Mouse (Mus musculus) embryonic facial prominence, embryonic 15.5 days (tissue): ENCODE results near the gene Gm9821. TPM values are rescaled to one million over a fixed set of nuclear protein-coding genes. Genes with fewer than 3 reads are reported as not detected.

Source experiments
- ATAC-seq: fragments of 200-750 bp; cut with Nextera tagmentation; 2 replicates; pipeline ENCODE4 v1.8.0; 2017; ENCODE audit warnings: low read depth, moderate TSS enrichment; ENCODE audit not compliant: insufficient number of reproducible peaks, low FRiP score, low TSS enrichment
- H3K27ac ChIP-seq: fragments of 300-500 bp; sonication (generic); replicated peaks from 2 replicates; pipeline ENCODE4 v1.5.1; 2015; ENCODE audit warnings: mild to moderate bottlenecking, inconsistent platforms
- H3K27me3 ChIP-seq: fragments of 300-500 bp; sonication (generic); 2 replicates; pipeline ENCODE4 v1.6.1; 2015; ENCODE audit warnings: inconsistent platforms
- H3K36me3 ChIP-seq: fragments of 300-500 bp; sonication (generic); 2 replicates; pipeline ENCODE4 v1.6.1; 2015; ENCODE audit warnings: mild to moderate bottlenecking, inconsistent platforms
- H3K4me1 ChIP-seq: fragments of 300-500 bp; sonication (generic); 2 replicates; pipeline ENCODE4 v1.6.1; 2015; ENCODE audit warnings: inconsistent platforms
- H3K4me2 ChIP-seq: fragments of 300-500 bp; sonication (generic); replicated peaks from 2 replicates; pipeline ENCODE4 v1.6.1; 2015; ENCODE audit warnings: mild to moderate bottlenecking, inconsistent platforms
- H3K4me3 ChIP-seq: fragments of 300-500 bp; sonication (generic); replicated peaks from 2 replicates; pipeline ENCODE4 v1.5.1; 2015; ENCODE audit warnings: mild to moderate bottlenecking, inconsistent platforms
- H3K9ac ChIP-seq: fragments of 300-500 bp; sonication (generic); 2 replicates; pipeline ENCODE4 v1.6.1; 2015; ENCODE audit warnings: inconsistent platforms
- H3K9me3 ChIP-seq: fragments of 300-500 bp; sonication (generic); replicated peaks from 2 replicates; pipeline ENCODE4 v1.6.1; 2016; ENCODE audit warnings: inconsistent platforms
- WGBS: fragments of 180-500 bp; shearing (Covaris S2); methylation state at CpG from one replicate; pipeline ENCODE4 v1.1.7; 2015; 5-methylcytosine and 5-hydroxymethylcytosine counted together
- polyA plus RNA-seq: library from polyadenylated mRNA; unstranded; fragments of >200 nt; fragmentation: Nextera tagmentation; extraction: Ambion mirVana; gene quantifications from 2 replicates; pipeline ENCODE4 v1.2.1, GENCODE M21; 2015

The Gm9821 gene
- polyA plus RNA-seq, 1 experiment from 2014 or later: 0.79 TPM

GRCm38 (mm10) chr2:91975581-91976541 lies 30.4 kb downstream of the Gm9821 start, which contains the start of gene Dgkz:
TSS of gene Dgkz (minus strand) at chr2:91975864.
- no peaks in the 10 kb centered on the region for H3K9me3 ChIP-seq
- H3K4me1 ChIP-seq: peaks cover 40% of the 10 kb centered on the region
- peaks cover 37% of the 10 kb centered on the region for H3K27me3 ChIP-seq
- no peak within 1 kb of the TSS for H3K27ac ChIP-seq
- peak within 1 kb of the TSS; percentile 71 for H3K4me2 ChIP-seq
- no peak within 1 kb of the TSS for H3K9ac ChIP-seq
- H3K4me3 ChIP-seq: peak within 1 kb of the TSS; percentile 42
- WGBS: 1% methylated on average over 79 of the region's 79 CpGs
- no peak; the same call in 1 of the 2 replicates for ATAC-seq
- no peaks in the 10 kb centered on the region for H3K36me3 ChIP-seq

GRCm38 (mm10) chr2:91977960-91978359 lies 32.5 kb downstream of the Gm9821 start:
- Histone ChIP-seq H3K4me3 (no peak overlapping the region), H3K4me2 (no peak overlapping the region), H3K4me1 (peaks cover 24% of the 10 kb centered on the region), H3K36me3 (peaks cover 5% of the 10 kb centered on the region; the same call in 1 of the 2 replicates), H3K27ac (peak overlapping the region; percentile 30; the same call in 1 of the 2 replicates), H3K27me3 (peaks cover 37% of the 10 kb centered on the region), H3K9ac (no peak overlapping the region), H3K9me3 (no peaks in the 10 kb centered on the region)
- 73% methylated on average over 4 of the region's 4 CpGs for WGBS
- no peak for ATAC-seq

GRCm38 (mm10) chr2:91978547-91978946 lies 33.0 kb downstream of the Gm9821 start:
- WGBS: 20% methylated on average over 2 of the region's 2 CpGs
- H3K27ac ChIP-seq: peak overlapping the region; percentile 30; the same call in 1 of the 2 replicates
- no peak overlapping the region for H3K4me2 ChIP-seq
- peaks cover 8% of the 10 kb centered on the region; the same call in 1 of the 2 replicates for H3K36me3 ChIP-seq
- no peak overlapping the region for H3K4me3 ChIP-seq
- no peak overlapping the region for H3K9ac ChIP-seq
- peaks cover 37% of the 10 kb centered on the region for H3K27me3 ChIP-seq
- no peaks in the 10 kb centered on the region for H3K9me3 ChIP-seq
- peaks cover 24% of the 10 kb centered on the region for H3K4me1 ChIP-seq
- peak; percentile 18; the same call in 1 of the 2 replicates for ATAC-seq

DNA sequence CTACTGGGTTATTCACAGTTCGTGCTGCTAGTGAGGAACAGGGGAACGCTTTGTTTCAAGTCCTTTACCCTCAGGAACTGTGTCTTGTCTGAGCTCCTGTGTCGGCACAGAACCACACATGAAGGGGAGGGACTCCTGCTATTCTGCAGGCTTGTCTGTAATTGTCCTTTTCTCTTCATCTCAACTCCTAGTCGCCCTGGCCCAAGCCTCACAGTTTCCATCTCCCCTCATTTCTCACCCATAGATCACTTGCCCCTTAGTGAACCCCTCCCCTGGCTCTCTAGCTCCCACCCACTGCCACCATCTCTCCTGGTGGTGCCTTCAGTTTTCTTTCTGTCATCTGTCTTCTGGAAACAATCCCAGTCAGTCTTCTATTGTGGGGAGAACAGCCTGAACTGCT lies 34.7 kb downstream of the Gm9821 start:
- WGBS: 14% methylated on average over 4 of the region's 4 CpGs

DNA sequence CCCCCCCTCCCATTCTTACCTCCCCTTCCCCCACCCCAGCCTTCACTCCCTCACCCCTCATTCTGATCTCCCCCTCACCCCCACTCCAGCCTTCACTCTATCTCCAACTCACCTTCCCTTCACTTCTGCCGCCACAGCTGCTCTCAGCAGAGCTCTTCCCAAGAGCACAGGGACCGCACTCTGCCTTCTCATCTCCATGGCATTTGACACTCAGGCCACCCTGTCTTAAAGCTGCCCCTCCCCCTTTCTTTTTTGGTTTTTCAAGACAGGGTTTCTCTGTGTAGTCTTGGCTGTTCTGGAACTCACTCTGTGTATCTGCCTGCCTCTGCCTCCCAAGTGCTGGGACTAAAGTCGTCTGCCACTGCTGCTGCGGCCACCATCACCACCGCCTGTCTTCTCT lies 35.3 kb downstream of the Gm9821 start:
- Histone ChIP-seq H3K9me3 (no peaks in the 10 kb centered on the region), H3K27ac (no peak overlapping the region), H3K36me3 (peaks cover 13% of the 10 kb centered on the region; the same call in 1 of the 2 replicates), H3K4me2 (no peak overlapping the region), H3K4me3 (no peak overlapping the region), H3K4me1 (peaks cover 32% of the 10 kb centered on the region), H3K9ac (no peak overlapping the region), H3K27me3 (peaks cover 17% of the 10 kb centered on the region)
- ATAC-seq: no peak
- 45% methylated on average over 5 of the region's 5 CpGs for WGBS

More for the DNA sequence above, 34.7 kb downstream of the Gm9821 start:
- no peaks in the 10 kb centered on the region for H3K9me3 ChIP-seq
- H3K36me3 ChIP-seq: peaks cover 10% of the 10 kb centered on the region; the same call in 1 of the 2 replicates
- H3K27me3 ChIP-seq: peaks cover 23% of the 10 kb centered on the region
- no peak overlapping the region for H3K9ac ChIP-seq
- ATAC-seq: no peak
- no peak overlapping the region for H3K4me2 ChIP-seq
- peaks cover 36% of the 10 kb centered on the region for H3K4me1 ChIP-seq
- H3K4me3 ChIP-seq: no peak overlapping the region
- H3K27ac ChIP-seq: no peak overlapping the region

- H3K4me3 ChIP-seq: no peak overlapping the region
- no peaks in the 10 kb centered on the region for H3K9me3 ChIP-seq
- 7% methylated on average over 9 of the region's 13 CpGs for WGBS
- no peak overlapping the region for H3K9ac ChIP-seq
- ATAC-seq: peak; percentile 69
- peaks cover 18% of the 10 kb centered on the region for H3K4me1 ChIP-seq
- H3K36me3 ChIP-seq: peaks cover 27% of the 10 kb centered on the region; the same call in 1 of the 2 replicates
- H3K27ac ChIP-seq: peak overlapping the region; percentile 52
- peaks cover 5% of the 10 kb centered on the region; the same call in 1 of the 2 replicates for H3K27me3 ChIP-seq
- H3K4me2 ChIP-seq: peak overlapping the region; percentile 33
Measured at GRCm38 (mm10) chr2:91984439-91984838, 38.9 kb downstream of the Gm9821 start.

- WGBS: 36% methylated on average over 9 of the region's 9 CpGs
- H3K9me3 ChIP-seq: no peaks in the 10 kb centered on the region
- H3K9ac ChIP-seq: no peak overlapping the region
- no peak overlapping the region for H3K4me3 ChIP-seq
- H3K4me2 ChIP-seq: no peak overlapping the region
- ATAC-seq: peak; percentile 3; the same call in 1 of the 2 replicates
- peaks cover 18% of the 10 kb centered on the region for H3K4me1 ChIP-seq
- H3K27me3 ChIP-seq: peaks cover 5% of the 10 kb centered on the region; the same call in 1 of the 2 replicates
- peaks cover 33% of the 10 kb centered on the region for H3K36me3 ChIP-seq
- peak overlapping the region; percentile 58 for H3K27ac ChIP-seq
Measured at GRCm38 (mm10) chr2:91984906-91985525, 39.5 kb downstream of the Gm9821 start.

GRCm38 (mm10) chr2:91986071-91986470 lies 40.6 kb downstream of the Gm9821 start:
- Histone ChIP-seq H3K36me3 (peaks cover 43% of the 10 kb centered on the region), H3K4me2 (no peak overlapping the region), H3K9me3 (no peaks in the 10 kb centered on the region), H3K27ac (no peak overlapping the region), H3K9ac (no peak overlapping the region), H3K27me3 (peaks cover 5% of the 10 kb centered on the region; the same call in 1 of the 2 replicates), H3K4me3 (no peak overlapping the region), H3K4me1 (peaks cover 14% of the 10 kb centered on the region)
- WGBS: 12% methylated on average over 5 of the region's 5 CpGs
- no peak for ATAC-seq

- Histone ChIP-seq H3K4me2 (no peak overlapping the region), H3K9ac (no peak overlapping the region), H3K27me3 (peaks cover 5% of the 10 kb centered on the region; the same call in 1 of the 2 replicates), H3K4me3 (no peak overlapping the region), H3K9me3 (no peaks in the 10 kb centered on the region), H3K4me1 (peaks cover 14% of the 10 kb centered on the region), H3K27ac (no peak overlapping the region), H3K36me3 (peaks cover 54% of the 10 kb centered on the region)
- WGBS: 2% methylated on average over 3 of the region's 3 CpGs
- ATAC-seq: no peak
Measured at GRCm38 (mm10) chr2:91987542-91987941, 42.0 kb downstream of the Gm9821 start.

DNA sequence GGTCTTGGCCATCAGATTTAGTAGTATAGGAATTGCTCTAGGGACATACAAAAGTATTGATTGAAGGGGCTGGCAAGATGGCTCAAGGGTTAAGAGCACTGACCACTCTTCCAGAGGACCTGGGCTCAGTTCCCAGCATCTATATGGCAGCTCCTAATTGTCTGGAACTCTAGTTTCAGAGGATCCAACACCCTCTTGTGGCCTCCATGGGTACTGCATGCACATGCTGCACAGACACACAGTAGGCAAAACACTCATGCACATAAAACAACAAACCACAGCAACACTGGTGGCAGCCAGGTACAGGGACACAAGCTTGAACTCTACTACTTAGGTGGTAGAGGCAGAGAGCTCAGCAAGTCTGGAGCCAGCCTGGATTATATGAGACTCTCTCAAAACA lies 44.2 kb downstream of the Gm9821 start:
- no peak overlapping the region for H3K9ac ChIP-seq
- H3K4me3 ChIP-seq: no peak overlapping the region
- no peaks in the 10 kb centered on the region for H3K9me3 ChIP-seq
- H3K4me1 ChIP-seq: peaks cover 6% of the 10 kb centered on the region
- peaks cover 5% of the 10 kb centered on the region; the same call in 1 of the 2 replicates for H3K27me3 ChIP-seq
- peaks cover 54% of the 10 kb centered on the region for H3K36me3 ChIP-seq
- ATAC-seq: no peak
- H3K27ac ChIP-seq: no peak overlapping the region
- no peak overlapping the region for H3K4me2 ChIP-seq

- Histone ChIP-seq H3K4me3 (no peak overlapping the region), H3K9me3 (no peaks in the 10 kb centered on the region), H3K4me1 (no peaks in the 10 kb centered on the region), H3K4me2 (no peak overlapping the region), H3K27ac (no peak overlapping the region), H3K36me3 (peaks cover 45% of the 10 kb centered on the region), H3K27me3 (no peaks in the 10 kb centered on the region), H3K9ac (no peak overlapping the region)
- ATAC-seq: no peak
- 76% methylated on average over 3 of the region's 3 CpGs for WGBS
Measured at GRCm38 (mm10) chr2:91993409-91993808, 47.9 kb downstream of the Gm9821 start.
